Mouse (Mus musculus) kidney, adult 2 months (tissue): Measurements from ENCODE around the gene Donson.

Experiments
- CTCF ChIP-seq: fragments of 200-500 bp; conservative IDR thresholded peaks from 2 replicates; pipeline ENCODE4 v1.5.1; 2011; ENCODE audit warnings: low read depth, mild to moderate bottlenecking, control low read depth, low read length, moderate library complexity, mixed read lengths; ENCODE audit not compliant: insufficient read depth, insufficient read length
- POLR2A ChIP-seq: fragments of 200-500 bp; IDR thresholded peaks from one replicate; pipeline ENCODE4 v1.6.1; 2011; ENCODE audit warnings: low read depth, low read length, control low read depth

- no peak for TF ChIP-seq CTCF
- no peak for TF ChIP-seq POLR2A
Observed at GRCm38 (mm10) chr16:91685526-91685925, 3.0 kb downstream of the Donson start.
